Mouse (Mus musculus) kidney, postnatal 0 days (tissue): ENCODE results near the gene Ntng1. TPM values are rescaled to one million over a fixed set of nuclear protein-coding genes. Genes with fewer than 3 reads are reported as not detected.

Experiments
- ATAC-seq: fragments of 200-750 bp; cut with Nextera tagmentation; replicated peaks from 2 replicates; pipeline ENCODE4 v1.8.0; 2017; ENCODE audit warnings: low read depth, moderate number of reproducible peaks, moderate TSS enrichment, moderate library complexity; ENCODE audit not compliant: low FRiP score
- DNase-seq: peaks from one replicate; pipeline ENCODE4 v3.0.0-alpha.2; 2016; ENCODE audit warnings: low spot score
- H3K27ac ChIP-seq: fragments of 300-500 bp; sonication (generic); 2 replicates; pipeline ENCODE4 v1.5.1; 2014; ENCODE audit warnings: mild to moderate bottlenecking
- H3K27me3 ChIP-seq: fragments of 300-500 bp; sonication (generic); 2 replicates; pipeline ENCODE4 v1.6.1; 2014; ENCODE audit warnings: low read length, mixed read lengths; ENCODE audit not compliant: insufficient read depth
- H3K36me3 ChIP-seq: fragments of 300-500 bp; sonication (generic); 2 replicates; pipeline ENCODE4 v1.6.1; 2014; ENCODE audit warnings: low read length, mixed read lengths; ENCODE audit not compliant: insufficient read depth
- H3K4me1 ChIP-seq: fragments of 300-500 bp; sonication (generic); replicated peaks from 2 replicates; pipeline ENCODE4 v1.6.1; 2014; ENCODE audit warnings: antibody characterized with exemption, low read length, mixed read lengths; ENCODE audit not compliant: insufficient read depth
- H3K4me2 ChIP-seq: fragments of 300-500 bp; sonication (generic); 2 replicates; pipeline ENCODE4 v1.6.1; 2014; ENCODE audit warnings: mild to moderate bottlenecking, low read length, moderate library complexity, mixed read lengths
- H3K4me3 ChIP-seq: fragments of 300-500 bp; sonication (generic); replicated peaks from 2 replicates; pipeline ENCODE4 v1.5.1; 2014; ENCODE audit warnings: low read depth, low read length
- H3K9ac ChIP-seq: fragments of 300-500 bp; sonication (generic); 2 replicates; pipeline ENCODE4 v1.6.1; 2014; ENCODE audit warnings: low read depth, low read length
- H3K9me3 ChIP-seq: fragments of 300-500 bp; sonication (generic); replicated peaks from 2 replicates; pipeline ENCODE4 v1.6.1; 2016; ENCODE audit warnings: low read length, inconsistent platforms, mixed read lengths
- CTCF ChIP-seq: IDR thresholded peaks from 2 replicates; pipeline ENCODE4 v1.5.1; 2016; ENCODE audit warnings: antibody characterized with exemption, low read depth, mild to moderate bottlenecking, moderate library complexity
- WGBS: fragments of 180-500 bp; shearing (Covaris S2); extraction: QIAGEN DNeasy Blood & Tissue Kit; methylation state at CpG from one replicate; pipeline ENCODE4 v1.1.7; 2014; 5-methylcytosine and 5-hydroxymethylcytosine counted together
- polyA plus RNA-seq: library from polyadenylated mRNA; unstranded; fragments of >200 nt; fragmentation: Nextera tagmentation; extraction: Ambion mirVana; gene quantifications from 2 replicates; pipeline ENCODE4 v1.2.1, GENCODE M21; 2015

Ntng1 gene
- polyA plus RNA-seq, 1 experiment from 2014 or later: 4.4 TPM

DNA sequence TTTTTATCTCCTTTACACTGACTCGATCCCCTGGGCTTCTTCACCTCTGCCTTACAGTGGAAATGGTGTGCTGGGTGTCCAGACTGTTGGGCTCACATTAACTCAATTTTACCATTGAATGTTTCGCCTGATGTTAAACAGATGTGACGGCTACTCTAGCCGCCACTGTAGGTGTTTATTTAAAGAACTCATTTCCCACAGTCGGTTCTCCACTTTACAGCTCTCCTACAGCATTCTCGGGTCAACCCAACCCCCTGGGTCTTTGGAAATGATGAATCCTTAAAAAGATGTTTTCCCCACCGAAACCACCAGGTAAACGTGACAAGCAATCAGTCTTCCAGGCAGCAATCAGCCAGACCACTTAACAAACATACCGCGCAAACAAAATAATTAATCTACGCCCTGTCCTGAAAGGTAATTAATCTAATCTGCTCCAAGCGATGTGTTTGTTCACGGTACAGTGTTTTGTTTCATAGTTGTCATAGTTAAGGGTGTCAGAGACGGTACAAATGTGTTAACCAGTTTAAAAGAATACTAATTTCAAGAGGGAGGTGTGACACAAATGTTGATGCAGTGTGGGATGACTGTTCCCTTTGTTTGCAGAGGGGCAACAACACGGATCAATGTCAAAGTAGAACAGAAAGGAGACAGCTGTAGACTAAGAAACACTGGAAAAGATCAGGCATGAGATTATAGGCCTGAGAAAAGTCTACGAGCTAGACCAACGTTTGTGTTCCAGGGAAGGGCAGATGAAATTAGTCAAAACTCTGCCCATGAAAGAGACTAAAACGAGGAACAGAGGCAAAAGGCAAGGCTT is 120.8 kb downstream of the Ntng1 start:
- no peak for ATAC-seq
- TF ChIP-seq CTCF: no peak
- Histone ChIP-seq H3K9me3 (no peaks in the 10 kb centered on the region), H3K4me2 (peak overlapping the region; percentile 18; the same call in 1 of the 2 replicates), H3K36me3 (no peaks in the 10 kb centered on the region), H3K9ac (no peak overlapping the region), H3K4me3 (no peak overlapping the region), H3K27me3 (no peaks in the 10 kb centered on the region), H3K4me1 (no peaks in the 10 kb centered on the region), H3K27ac (no peak overlapping the region)
- DNase-seq: peak; percentile 40
- 14% methylated on average over 18 of the region's 18 CpGs for WGBS

DNA sequence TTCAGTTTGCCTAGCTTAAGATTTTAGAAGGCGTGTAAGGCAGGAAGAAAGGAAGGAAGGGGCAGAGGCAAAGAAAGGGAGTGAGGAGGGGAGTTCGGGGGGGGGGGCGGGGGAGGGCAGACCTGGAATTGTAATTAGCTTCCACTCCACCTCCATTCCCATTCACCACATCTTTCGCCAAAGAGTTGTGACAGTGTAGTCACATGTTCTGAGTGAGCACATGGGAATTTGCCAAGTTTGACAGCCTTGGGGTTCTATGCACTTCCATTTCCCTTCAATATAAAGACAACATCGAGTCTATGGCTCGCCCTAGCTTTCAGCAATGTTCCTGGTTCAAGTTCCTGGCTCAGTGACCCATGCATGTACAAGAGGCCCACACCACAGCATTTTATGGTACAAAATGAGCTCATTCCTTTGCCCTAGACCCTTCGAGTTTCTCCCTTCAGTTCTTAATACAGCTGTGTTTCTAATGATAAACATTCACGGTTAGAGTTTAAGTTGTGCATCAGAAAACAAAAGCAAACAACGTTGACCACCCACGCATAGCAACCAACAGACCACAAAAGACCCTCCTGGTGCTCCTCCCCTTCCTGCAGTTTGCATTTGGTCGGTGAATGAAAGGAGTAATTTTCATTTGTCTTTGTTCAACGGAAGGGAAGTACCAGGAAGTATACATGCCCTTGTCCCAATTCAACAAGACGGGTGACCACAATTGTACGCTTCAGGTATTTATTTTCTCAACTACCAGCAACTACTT is 132.8 kb downstream of the Ntng1 start:
- 62% methylated on average over 14 of the region's 14 CpGs for WGBS
- Histone ChIP-seq H3K4me3 (no peak overlapping the region), H3K27me3 (no peaks in the 10 kb centered on the region)

DNA sequence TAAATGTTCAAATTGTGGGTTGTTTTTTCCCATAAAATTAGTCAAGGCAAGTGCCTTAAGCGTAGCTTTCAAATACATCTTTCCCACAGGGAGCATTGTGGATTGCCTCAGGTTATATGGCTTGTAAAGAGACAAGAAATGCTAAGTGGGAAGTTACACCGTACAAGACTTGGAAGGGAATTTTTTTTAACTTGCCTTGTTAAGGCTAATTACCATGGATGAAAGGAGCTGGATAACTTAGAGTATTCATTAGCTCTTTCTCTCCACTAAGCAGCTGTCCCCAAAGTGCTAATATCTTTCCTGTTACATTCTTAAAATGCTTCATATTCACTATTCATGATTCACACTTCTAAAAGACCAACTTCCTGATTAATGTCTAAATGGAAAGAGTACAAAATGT is 133.4 kb downstream of the Ntng1 start:
- Histone ChIP-seq H3K4me3 (no peak overlapping the region), H3K9me3 (no peaks in the 10 kb centered on the region), H3K9ac (no peak overlapping the region), H3K36me3 (no peaks in the 10 kb centered on the region), H3K4me1 (no peaks in the 10 kb centered on the region), H3K27me3 (no peaks in the 10 kb centered on the region), H3K4me2 (no peak overlapping the region), H3K27ac (no peak overlapping the region)
- DNase-seq (no peak), ATAC-seq (no peak)
- TF ChIP-seq CTCF: no peak
- 54% methylated on average over 2 of the region's 2 CpGs for WGBS

More for the DNA sequence above, 132.8 kb downstream of the Ntng1 start:
- ATAC-seq (no peak), DNase-seq (no peak)
- no peaks in the 10 kb centered on the region for H3K9me3 ChIP-seq
- H3K27ac ChIP-seq: no peak overlapping the region
- H3K4me1 ChIP-seq: no peaks in the 10 kb centered on the region
- no peak overlapping the region for H3K4me2 ChIP-seq
- H3K36me3 ChIP-seq: no peaks in the 10 kb centered on the region
- H3K9ac ChIP-seq: no peak overlapping the region
- no peak for TF ChIP-seq CTCF

DNA sequence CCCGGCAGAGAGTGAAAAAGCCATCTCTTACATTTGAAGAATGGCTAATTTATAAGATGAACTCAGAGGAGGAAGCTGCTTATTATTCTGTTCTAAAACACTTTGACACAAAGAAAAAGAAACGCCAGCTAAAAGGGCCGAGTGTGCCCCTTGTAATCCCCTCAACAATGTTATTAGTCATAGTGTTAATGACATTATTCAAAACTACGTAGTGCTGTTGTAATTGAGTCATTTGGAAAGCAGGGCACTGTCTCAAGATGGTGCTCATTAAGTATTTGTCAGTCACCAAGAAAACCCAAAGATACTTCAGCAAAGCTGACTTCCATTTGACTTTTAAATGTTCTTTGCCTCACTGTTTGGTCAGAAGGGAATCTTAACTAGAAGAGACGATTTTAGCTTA is 143.5 kb downstream of the Ntng1 start:
- no peaks in the 10 kb centered on the region for H3K9me3 ChIP-seq

DNA sequence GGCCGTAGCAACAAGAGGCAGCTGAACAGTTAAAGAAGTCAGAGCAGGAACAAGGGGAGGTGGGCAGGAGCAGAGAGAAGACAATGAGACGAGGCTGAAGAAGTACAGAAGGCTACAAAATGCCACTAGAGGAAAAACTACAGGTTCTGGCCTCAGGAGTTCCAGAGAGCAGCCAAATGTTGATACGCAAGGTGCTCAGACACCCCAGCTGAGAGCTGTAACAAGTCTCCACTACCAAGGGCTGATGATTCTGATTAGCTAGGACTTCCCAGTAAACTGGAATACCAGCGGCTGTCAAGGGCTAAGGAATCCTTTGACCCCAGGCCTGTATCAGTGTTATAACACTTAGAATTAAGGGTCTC is 148.2 kb downstream of the Ntng1 start:
- no peaks in the 10 kb centered on the region for H3K9me3 ChIP-seq
- H3K27me3 ChIP-seq: no peaks in the 10 kb centered on the region
- H3K4me2 ChIP-seq: no peak overlapping the region
- H3K9ac ChIP-seq: no peak overlapping the region
- no peak overlapping the region for H3K4me3 ChIP-seq
- ATAC-seq (no peak), DNase-seq (no peak)
- H3K27ac ChIP-seq: no peak overlapping the region
- H3K4me1 ChIP-seq: no peaks in the 10 kb centered on the region
- no peaks in the 10 kb centered on the region for H3K36me3 ChIP-seq
- TF ChIP-seq CTCF: no peak
- WGBS: 62% methylated on average over 4 of the region's 4 CpGs

More for the DNA sequence above, 143.5 kb downstream of the Ntng1 start:
- no peak overlapping the region for H3K9ac ChIP-seq
- DNase-seq (no peak), ATAC-seq (no peak)
- no peak for TF ChIP-seq CTCF
- no peak overlapping the region for H3K27ac ChIP-seq
- H3K4me2 ChIP-seq: no peak overlapping the region
- no peak overlapping the region for H3K4me3 ChIP-seq
- WGBS: 52% methylated on average over 5 of the region's 5 CpGs
- no peaks in the 10 kb centered on the region for H3K4me1 ChIP-seq
- no peaks in the 10 kb centered on the region for H3K27me3 ChIP-seq
- no peaks in the 10 kb centered on the region for H3K36me3 ChIP-seq

DNA sequence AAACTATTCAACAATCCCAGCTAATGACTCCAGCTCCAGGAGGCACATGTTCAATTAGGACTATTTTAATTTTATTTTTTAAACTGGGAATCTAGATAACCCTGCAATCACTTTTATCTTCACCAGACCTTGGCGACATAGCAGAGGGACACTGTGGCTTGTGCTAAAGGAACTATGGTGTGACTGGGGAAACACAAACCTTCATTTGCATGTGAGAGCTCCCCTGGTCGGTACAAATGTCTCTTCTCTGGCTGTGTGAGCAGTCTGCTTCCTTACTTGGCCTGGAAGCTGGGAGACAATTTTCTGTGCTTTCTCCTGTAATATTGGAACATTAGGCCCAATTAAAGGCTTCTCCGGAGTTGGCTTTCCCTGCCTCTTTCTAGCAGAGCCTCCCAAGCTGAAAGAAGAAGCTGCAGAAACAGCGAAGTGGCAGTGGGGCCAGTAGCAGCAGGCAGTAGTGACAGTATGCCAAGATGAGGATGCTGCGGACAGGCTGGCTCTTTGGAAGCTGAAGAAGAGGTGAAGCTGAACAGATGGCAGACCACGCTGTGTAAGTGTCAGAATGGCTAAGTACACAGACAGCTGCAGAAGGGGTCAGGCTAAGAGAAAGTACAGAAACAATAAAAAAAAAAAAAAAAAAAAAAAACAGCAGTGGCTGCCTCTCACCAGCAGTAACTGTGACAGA is 148.7 kb downstream of the Ntng1 start:
- ATAC-seq: no peak
- 35% methylated on average over 6 of the region's 6 CpGs for WGBS
- TF ChIP-seq CTCF: no peak
- Histone ChIP-seq H3K4me1 (no peaks in the 10 kb centered on the region), H3K36me3 (no peaks in the 10 kb centered on the region), H3K27ac (no peak overlapping the region), H3K4me2 (no peak overlapping the region), H3K9ac (no peak overlapping the region), H3K9me3 (no peaks in the 10 kb centered on the region), H3K27me3 (no peaks in the 10 kb centered on the region), H3K4me3 (no peak overlapping the region)
- DNase-seq: no peak
